Mouse (Mus musculus): ENCODE measurements around the gene Arpp21. TPM values are rescaled to one million over a fixed set of nuclear protein-coding genes. Genes with fewer than 3 reads are reported as not detected.

Arpp21 gene
- total and polyA plus RNA-seq, 3 experiments = 0.71 TPM; not detected in 2

DNA sequence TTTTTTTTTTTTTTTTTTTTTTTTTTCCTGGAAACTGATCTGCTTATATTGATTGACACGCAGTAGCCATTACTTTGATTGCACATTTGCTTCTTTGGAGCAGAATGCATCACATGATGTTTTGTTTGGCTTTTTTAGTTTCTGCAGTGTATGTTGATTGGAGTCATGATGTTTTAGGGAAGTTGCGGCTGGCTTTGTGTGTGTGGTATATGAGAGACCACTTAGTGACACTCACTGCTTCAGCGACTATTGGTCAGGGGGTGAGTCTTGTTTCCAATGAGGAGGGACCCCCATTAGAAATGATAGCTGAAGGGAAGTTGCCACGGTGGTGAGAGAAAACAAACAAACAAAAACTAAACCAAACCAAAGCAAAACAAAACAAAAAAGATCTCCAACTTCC lies 55.7 kb downstream of the Arpp21 start:
- DNase-seq (ENCODE audit: low spot score) (no peak), ATAC-seq (ENCODE audit: extremely low read depth, insufficient number of reproducible peaks, low FRiP score, poor library complexity, severe bottlenecking) (no peak)
- H3K27me3 ChIP-seq (ENCODE audit: insufficient read depth, low read length) = no peaks in the 10 kb centered on the region
- no peaks in the 10 kb centered on the region for H3K36me3 ChIP-seq (replicated peaks)
- no peaks in the 10 kb centered on the region for H3K4me1 ChIP-seq (ENCODE audit: insufficient read depth, low read depth, low read length)
- peaks cover 27% of the 10 kb centered on the region for H3K9me3 ChIP-seq (replicated peaks)
- TF ChIP-seq GATA2 (IDR thresholded peaks at IDR 0.05; ENCODE audit: borderline replicate concordance, low read depth, low read length) (no peak), CTCF (IDR thresholded peaks at IDR 0.05; ENCODE audit: low read depth, low read length) (no peak), TAL1 (conservative IDR thresholded peaks at IDR 0.05; ENCODE audit: low read depth, low read length) (no peak), POLR2AphosphoS5 (IDR thresholded peaks at IDR 0.05; ENCODE audit: insufficient replicate concordance, low read depth, low read length) (no peak), GATA1 (IDR thresholded peaks at IDR 0.05; ENCODE audit: borderline replicate concordance, low read length) (no peak)
- no peak overlapping the region for H3K4me3 ChIP-seq (ENCODE audit: low read depth, low read length)

DNA sequence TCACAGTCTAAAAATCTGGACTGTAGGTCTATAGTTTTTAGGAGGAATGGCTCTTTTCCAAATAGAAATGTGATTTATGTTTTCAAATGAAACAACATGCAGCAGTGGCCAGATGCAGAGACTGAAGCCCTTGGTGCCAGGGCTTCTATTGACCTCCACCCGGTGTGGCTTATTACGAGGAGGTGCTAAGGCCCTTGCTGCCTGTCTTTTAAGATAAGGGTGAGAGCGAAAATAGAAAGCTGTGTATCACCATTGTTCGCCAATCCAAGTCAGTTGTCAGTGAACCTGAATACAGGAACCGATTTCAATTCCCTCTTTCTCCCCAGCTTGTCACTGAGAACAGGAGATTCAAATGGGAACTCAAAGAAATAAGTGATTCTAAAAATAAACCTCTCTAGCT lies 57.3 kb downstream of the Arpp21 start:
- H3K4me3 ChIP-seq (ENCODE audit: low read depth, low read length) = no peak overlapping the region
- H3K9me3 ChIP-seq (replicated peaks) = peaks cover 19% of the 10 kb centered on the region
- H3K36me3 ChIP-seq (replicated peaks) = no peaks in the 10 kb centered on the region
- TF ChIP-seq POLR2AphosphoS5 (IDR thresholded peaks at IDR 0.05; ENCODE audit: insufficient replicate concordance, low read depth, low read length) = no peak
- TF ChIP-seq CTCF (IDR thresholded peaks at IDR 0.05; ENCODE audit: low read depth, low read length) = no peak
- TF ChIP-seq GATA1 (IDR thresholded peaks at IDR 0.05; ENCODE audit: borderline replicate concordance, low read length) = no peak
- no peak for TF ChIP-seq TAL1 (conservative IDR thresholded peaks at IDR 0.05; ENCODE audit: low read depth, low read length)
- ATAC-seq (ENCODE audit: extremely low read depth, insufficient number of reproducible peaks, low FRiP score, poor library complexity, severe bottlenecking) (no peak), DNase-seq (ENCODE audit: low spot score) (no peak)
- no peaks in the 10 kb centered on the region for H3K27me3 ChIP-seq (ENCODE audit: insufficient read depth, low read length)
- no peaks in the 10 kb centered on the region for H3K4me1 ChIP-seq (ENCODE audit: insufficient read depth, low read depth, low read length)

GRCm38 (mm10) chr9:112177569-112177968 lies 58.2 kb downstream of the Arpp21 start:
- no peak for ATAC-seq (ENCODE audit: extremely low read depth, insufficient number of reproducible peaks, low FRiP score, poor library complexity, severe bottlenecking)
- no peaks in the 10 kb centered on the region for H3K27me3 ChIP-seq (ENCODE audit: insufficient read depth, low read length)
- H3K4me1 ChIP-seq (ENCODE audit: insufficient read depth, low read depth, low read length) = no peaks in the 10 kb centered on the region
- TF ChIP-seq GATA1 (IDR thresholded peaks at IDR 0.05; ENCODE audit: borderline replicate concordance, low read length) = no peak
- TF ChIP-seq TAL1 (conservative IDR thresholded peaks at IDR 0.05; ENCODE audit: low read depth, low read length) = no peak
- TF ChIP-seq CTCF (IDR thresholded peaks at IDR 0.05; ENCODE audit: low read depth, low read length) = no peak
- TF ChIP-seq GATA2 (IDR thresholded peaks at IDR 0.05; ENCODE audit: borderline replicate concordance, low read depth, low read length) = no peak
- no peak for TF ChIP-seq POLR2AphosphoS5 (IDR thresholded peaks at IDR 0.05; ENCODE audit: insufficient replicate concordance, low read depth, low read length)
- no peak for DNase-seq (ENCODE audit: low spot score)
- no peak overlapping the region for H3K4me3 ChIP-seq (ENCODE audit: low read depth, low read length)
- no peaks in the 10 kb centered on the region for H3K36me3 ChIP-seq (replicated peaks)
- peaks cover 20% of the 10 kb centered on the region for H3K9me3 ChIP-seq (replicated peaks)

DNA sequence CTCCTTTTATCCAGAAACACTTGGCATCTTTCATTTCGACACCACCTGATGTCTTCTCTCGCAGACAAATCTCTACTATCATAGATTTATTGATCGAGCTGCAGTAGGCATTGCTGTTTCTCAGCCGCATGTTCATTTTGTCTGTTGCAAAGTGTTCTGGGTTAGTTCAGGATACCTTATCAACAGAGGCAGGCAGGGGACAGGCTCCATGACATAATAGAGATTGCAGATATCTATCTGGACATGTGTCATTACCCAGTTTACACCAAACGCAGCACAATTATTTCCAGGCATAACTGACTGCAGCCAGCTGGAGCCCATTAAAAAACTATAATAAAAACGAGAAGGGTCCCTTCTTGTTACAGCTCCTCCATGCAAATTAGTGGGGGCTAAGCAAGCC lies 59.4 kb downstream of the Arpp21 start:
- Histone ChIP-seq H3K4me3 (ENCODE audit: low read depth, low read length) (no peak overlapping the region), H3K4me1 (ENCODE audit: insufficient read depth, low read depth, low read length) (no peaks in the 10 kb centered on the region), H3K27me3 (ENCODE audit: insufficient read depth, low read length) (no peaks in the 10 kb centered on the region), H3K36me3 (replicated peaks) (no peaks in the 10 kb centered on the region), H3K9me3 (replicated peaks) (peaks cover 20% of the 10 kb centered on the region)
- no peak for TF ChIP-seq GATA1 (IDR thresholded peaks at IDR 0.05; ENCODE audit: borderline replicate concordance, low read length)
- no peak for TF ChIP-seq CTCF (IDR thresholded peaks at IDR 0.05; ENCODE audit: low read depth, low read length)
- TF ChIP-seq GATA2 (IDR thresholded peaks at IDR 0.05; ENCODE audit: borderline replicate concordance, low read depth, low read length) = no peak
- no peak for TF ChIP-seq TAL1 (conservative IDR thresholded peaks at IDR 0.05; ENCODE audit: low read depth, low read length)
- TF ChIP-seq POLR2AphosphoS5 (IDR thresholded peaks at IDR 0.05; ENCODE audit: insufficient replicate concordance, low read depth, low read length) = no peak
- no peak for DNase-seq (ENCODE audit: low spot score)
- ATAC-seq (ENCODE audit: extremely low read depth, insufficient number of reproducible peaks, low FRiP score, poor library complexity, severe bottlenecking) = 0 out of 2 replicates have a peak, but pooled peaks have one; percentile 10

GRCm38 (mm10) chr9:112174407-112175357 lies 61.1 kb downstream of the Arpp21 start:
- Histone ChIP-seq H3K4me3 (ENCODE audit: low read depth, low read length) (no peak overlapping the region), H3K27me3 (ENCODE audit: insufficient read depth, low read length) (no peaks in the 10 kb centered on the region), H3K9me3 (replicated peaks) (peaks cover 22% of the 10 kb centered on the region), H3K36me3 (replicated peaks) (no peaks in the 10 kb centered on the region), H3K4me1 (ENCODE audit: insufficient read depth, low read depth, low read length) (no peaks in the 10 kb centered on the region)
- no peak for TF ChIP-seq GATA2 (IDR thresholded peaks at IDR 0.05; ENCODE audit: borderline replicate concordance, low read depth, low read length)
- no peak for TF ChIP-seq POLR2AphosphoS5 (IDR thresholded peaks at IDR 0.05; ENCODE audit: insufficient replicate concordance, low read depth, low read length)
- no peak for TF ChIP-seq TAL1 (conservative IDR thresholded peaks at IDR 0.05; ENCODE audit: low read depth, low read length)
- TF ChIP-seq GATA1 (IDR thresholded peaks at IDR 0.05; ENCODE audit: borderline replicate concordance, low read length) = no peak
- TF ChIP-seq CTCF (IDR thresholded peaks at IDR 0.05; ENCODE audit: low read depth, low read length) = no peak
- ATAC-seq (ENCODE audit: extremely low read depth, insufficient number of reproducible peaks, low FRiP score, poor library complexity, severe bottlenecking) (0 out of 2 replicates have a peak, but pooled peaks have one; percentile 29), DNase-seq (ENCODE audit: low spot score) (no peak)

- no peaks in the 10 kb centered on the region for H3K36me3 ChIP-seq (replicated peaks)
- H3K4me1 ChIP-seq (ENCODE audit: insufficient read depth, low read depth, low read length) = no peaks in the 10 kb centered on the region
- TF ChIP-seq GATA2 (IDR thresholded peaks at IDR 0.05; ENCODE audit: borderline replicate concordance, low read depth, low read length) (no peak), GATA1 (IDR thresholded peaks at IDR 0.05; ENCODE audit: borderline replicate concordance, low read length) (no peak), POLR2AphosphoS5 (IDR thresholded peaks at IDR 0.05; ENCODE audit: insufficient replicate concordance, low read depth, low read length) (no peak), CTCF (IDR thresholded peaks at IDR 0.05; ENCODE audit: low read depth, low read length) (no peak), TAL1 (conservative IDR thresholded peaks at IDR 0.05; ENCODE audit: low read depth, low read length) (no peak)
- H3K9me3 ChIP-seq (replicated peaks) = peaks cover 25% of the 10 kb centered on the region
- DNase-seq (ENCODE audit: low spot score) (no peak), ATAC-seq (ENCODE audit: extremely low read depth, insufficient number of reproducible peaks, low FRiP score, poor library complexity, severe bottlenecking) (no peak)
- H3K4me3 ChIP-seq (ENCODE audit: low read depth, low read length) = no peak overlapping the region
- H3K27me3 ChIP-seq (ENCODE audit: insufficient read depth, low read length) = no peaks in the 10 kb centered on the region
These were observed 62.0 kb downstream of the Arpp21 start for GRCm38 (mm10) chr9:112173778-112174177.

All from G1E (cell line).